Mouse (Mus musculus) ES-Bruce4 (cell line): Measurements from ENCODE around the gene Erich3. TPM values are rescaled to one million over a fixed set of nuclear protein-coding genes. Genes with fewer than 3 reads are reported as not detected.

Source experiments
- H3K27ac ChIP-seq: 2 replicates; pipeline ENCODE4 v1.5.1; 2012; ENCODE audit warnings: low read length, inconsistent platforms; ENCODE audit not compliant: insufficient read depth
- H3K27me3 ChIP-seq: 2 replicates; pipeline ENCODE4 v1.6.1; 2012; ENCODE audit warnings: mild to moderate bottlenecking, low read length, inconsistent platforms; ENCODE audit not compliant: control insufficient read depth, poor library complexity, insufficient read depth, severe bottlenecking
- H3K36me3 ChIP-seq: 2 replicates; pipeline ENCODE4 v1.6.1; 2012; ENCODE audit warnings: inconsistent platforms, mild to moderate bottlenecking, low read length, moderate library complexity; ENCODE audit not compliant: control insufficient read depth, poor library complexity, insufficient read depth, severe bottlenecking
- H3K4me1 ChIP-seq: one replicate; pipeline ENCODE4 v1.8.1; 2011; ENCODE audit warnings: low read length; ENCODE audit not compliant: control insufficient read depth, insufficient read depth
- H3K4me3 ChIP-seq: 2 replicates; pipeline ENCODE4 v1.5.1; 2011; ENCODE audit warnings: low read depth, mild to moderate bottlenecking, low read length
- H3K9ac ChIP-seq: 2 replicates; pipeline ENCODE4 v1.6.1; 2012; ENCODE audit warnings: low read depth, mild to moderate bottlenecking, inconsistent platforms; ENCODE audit not compliant: poor library complexity, severe bottlenecking
- H3K9me3 ChIP-seq: replicated peaks from 2 replicates; pipeline ENCODE4 v1.6.1; 2012; ENCODE audit warnings: mild to moderate bottlenecking, low read length, inconsistent platforms; ENCODE audit not compliant: control insufficient read depth, poor library complexity, insufficient read depth, severe bottlenecking
- CTCF ChIP-seq: IDR thresholded peaks from one replicate; pipeline ENCODE4 v1.8.1; 2011; ENCODE audit warnings: low read depth, low read length
- EP300 ChIP-seq: IDR thresholded peaks from 2 replicates; pipeline ENCODE4 v1.6.1; 2011; ENCODE audit warnings: low read depth, low read length; ENCODE audit not compliant: insufficient read depth
- POLR2A ChIP-seq: IDR thresholded peaks from one replicate; pipeline ENCODE4 v1.8.1; 2011; ENCODE audit warnings: low read length; ENCODE audit not compliant: insufficient read depth
- polyA plus RNA-seq: library from polyadenylated mRNA; stranded (reverse); fragments of >200 nt; gene quantifications from 2 replicates; pipeline ENCODE4 v1.2.4, GENCODE M21; 2011; ENCODE audit warnings: low read depth; ENCODE audit not compliant: missing spikeins, insufficient read depth, insufficient read length

Erich3 gene
- polyA plus RNA-seq, 1 experiment = 0.67 TPM

DNA sequence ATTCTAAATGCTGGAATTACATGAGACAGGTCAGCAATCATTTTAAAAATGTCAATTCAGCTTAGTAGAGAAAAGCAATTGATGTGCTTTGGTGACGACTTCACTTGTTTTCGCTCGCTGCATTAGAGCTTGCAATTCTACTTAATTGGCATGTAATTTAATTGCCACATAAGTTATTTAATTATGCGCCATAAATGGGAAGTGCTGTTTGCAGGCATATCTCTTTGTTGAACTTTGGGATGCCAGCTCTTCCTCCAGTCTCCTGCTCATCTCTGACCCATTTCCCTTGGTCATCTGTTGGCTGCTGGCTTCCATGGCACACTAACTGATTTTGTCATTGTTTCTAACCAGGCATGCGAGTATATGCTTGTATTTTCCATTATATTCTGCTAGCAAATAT is 30.6 kb upstream of the Erich3 start:
- Histone ChIP-seq H3K36me3 (no peaks in the 10 kb centered on the region), H3K27ac (no peak overlapping the region), H3K9me3 (no peaks in the 10 kb centered on the region), H3K4me3 (no peak overlapping the region), H3K27me3 (no peaks in the 10 kb centered on the region), H3K9ac (no peak overlapping the region), H3K4me1 (peaks cover 4% of the 10 kb centered on the region)
- TF ChIP-seq CTCF (no peak), EP300 (no peak), POLR2A (no peak)

- TF ChIP-seq POLR2A (no peak), EP300 (no peak), CTCF (no peak)
- peak overlapping the region; percentile 67 for H3K4me3 ChIP-seq
Observed at GRCm38 (mm10) chr3:154646638-154647442, 16.8 kb upstream of the Erich3 start.

DNA sequence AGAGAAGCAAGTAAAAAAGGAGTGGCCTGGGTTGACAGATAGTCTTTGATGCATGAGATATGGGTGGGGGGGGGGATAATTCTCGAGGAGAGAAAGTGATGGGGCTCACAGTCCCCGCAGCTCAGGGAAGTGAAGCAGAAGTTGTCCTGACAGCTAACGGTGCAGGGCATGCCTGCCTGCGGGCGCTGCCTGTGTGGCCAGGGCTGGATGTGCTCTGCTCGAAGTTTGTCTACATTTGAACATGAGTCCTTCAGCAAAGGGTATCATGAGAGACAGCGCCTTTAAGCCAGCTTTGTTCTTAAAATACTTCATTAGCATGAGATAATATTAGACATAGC is 16.2 kb upstream of the Erich3 start:
- no peak for TF ChIP-seq EP300
- TF ChIP-seq POLR2A = no peak
- TF ChIP-seq CTCF = no peak
- Histone ChIP-seq H3K4me1 (peaks cover 2% of the 10 kb centered on the region), H3K9ac (no peak overlapping the region), H3K9me3 (no peaks in the 10 kb centered on the region), H3K36me3 (no peaks in the 10 kb centered on the region), H3K27ac (no peak overlapping the region), H3K4me3 (no peak overlapping the region), H3K27me3 (no peaks in the 10 kb centered on the region)

More at GRCm38 (mm10) chr3:154646638-154647442, 16.8 kb upstream of the Erich3 start:
- H3K36me3 ChIP-seq = no peaks in the 10 kb centered on the region
- H3K27me3 ChIP-seq = no peaks in the 10 kb centered on the region
- no peak overlapping the region for H3K9ac ChIP-seq
- no peaks in the 10 kb centered on the region for H3K9me3 ChIP-seq
- peaks cover 2% of the 10 kb centered on the region for H3K4me1 ChIP-seq
- H3K27ac ChIP-seq = no peak overlapping the region

DNA sequence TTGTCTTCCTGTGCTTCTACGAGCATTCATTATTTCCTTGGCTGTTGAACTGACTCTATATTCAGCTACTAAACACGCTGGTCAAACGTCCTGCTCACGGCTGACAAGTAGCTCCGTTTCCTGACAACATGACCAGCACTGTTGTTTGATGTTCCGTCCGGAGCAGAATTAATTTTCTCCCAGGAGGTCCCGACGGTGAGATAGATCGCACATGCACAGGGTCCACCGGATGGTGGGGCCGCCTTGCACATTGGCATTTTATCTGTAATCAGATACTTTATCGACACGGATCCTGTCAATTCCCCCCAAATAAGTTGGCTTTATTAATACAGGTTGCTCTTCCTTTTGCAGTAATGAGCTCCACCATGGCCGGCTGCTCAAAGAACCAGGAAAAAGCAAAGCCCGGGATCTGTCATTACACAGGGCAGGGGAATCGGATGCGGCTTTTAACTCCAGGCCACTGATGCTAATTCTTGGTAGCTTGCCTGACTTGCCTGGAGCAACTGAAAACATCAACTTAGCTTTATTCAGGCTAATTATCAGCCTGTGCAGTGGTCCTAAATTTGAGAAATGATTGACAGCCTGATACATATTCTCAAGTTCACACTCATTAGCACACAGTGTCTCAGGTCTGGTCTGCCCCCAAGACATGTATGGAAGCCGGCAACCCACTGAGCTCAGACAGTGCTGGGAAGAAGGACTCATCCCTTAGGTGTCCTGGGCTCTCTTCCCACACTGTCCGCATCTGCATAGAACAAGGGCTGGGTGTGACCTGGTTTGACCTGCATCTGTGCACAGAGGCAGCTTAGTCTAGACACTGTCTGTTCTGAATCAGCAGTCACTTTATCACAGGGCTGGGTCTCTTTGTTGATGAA is 14.0 kb upstream of the Erich3 start:
- Histone ChIP-seq H3K4me1 (peaks cover 2% of the 10 kb centered on the region), H3K9ac (no peak overlapping the region), H3K4me3 (no peak overlapping the region), H3K36me3 (no peaks in the 10 kb centered on the region), H3K9me3 (no peaks in the 10 kb centered on the region), H3K27ac (no peak overlapping the region), H3K27me3 (no peaks in the 10 kb centered on the region)
- TF ChIP-seq EP300 = 0 out of 2 replicates have a peak, but pooled peaks have one; percentile 6
- TF ChIP-seq CTCF = no peak

- Histone ChIP-seq H3K36me3 (no peaks in the 10 kb centered on the region), H3K4me1 (peaks cover 2% of the 10 kb centered on the region), H3K4me3 (no peak overlapping the region), H3K27me3 (no peaks in the 10 kb centered on the region), H3K9me3 (no peaks in the 10 kb centered on the region), H3K9ac (no peak overlapping the region), H3K27ac (no peak overlapping the region)
- TF ChIP-seq EP300 (no peak), CTCF (no peak), POLR2A (no peak)
Observed at GRCm38 (mm10) chr3:154651192-154651821, 12.4 kb upstream of the Erich3 start.
